Mouse (Mus musculus): ENCODE results near the gene Ppp1r1b.

- TF ChIP-seq CTCF (IDR thresholded peaks at IDR 0.05; ENCODE audit: low read depth), result no peak
- no peak for TF ChIP-seq EP300 (IDR thresholded peaks at IDR 0.05; ENCODE audit: low read depth)
Observed at GRCm38 (mm10) chr11:98400816-98401215, 52.6 kb downstream of the Ppp1r1b start.

Data from heart, postnatal 0 days (tissue).